Mouse (Mus musculus): Measurements from ENCODE around the gene Slc25a27.

- TF ChIP-seq TAL1 (IDR thresholded peaks at IDR 0.05; ENCODE audit: low read length) (no peak), ELF1 (IDR thresholded peaks at IDR 0.05; ENCODE audit: low read depth, low read length) (no peak), E2F4 (IDR thresholded peaks at IDR 0.05; ENCODE audit: borderline replicate concordance, low read depth, low read length) (no peak), UBTF (IDR thresholded peaks at IDR 0.05; ENCODE audit: borderline replicate concordance, insufficient read depth, low read depth, low read length) (no peak), ZC3H11A (IDR thresholded peaks at IDR 0.05; ENCODE audit: low read depth, low read length) (no peak), CHD2 (IDR thresholded peaks at IDR 0.05; ENCODE audit: low read length) (no peak), MYB (IDR thresholded peaks at IDR 0.05; ENCODE audit: low read depth, low read length) (no peak), CTCF (IDR thresholded peaks at IDR 0.05 in 2 of 3, conservative IDR thresholded peaks at IDR 0.05 in 1 of 3; ENCODE audit: control insufficient read depth in 1 of 3, insufficient read depth in 1 of 3, low read depth in 2 of 3, low read length in 3 of 3, poor library complexity in 1 of 3, severe bottlenecking in 1 of 3) (no peak)
These were observed 17.1 kb upstream of the Slc25a27 start for GRCm38 (mm10) chr17:43684086-43684485.
